Mouse (Mus musculus): ENCODE measurements at regions not wholly inside any gene's neighbourhood (a gene's known extent, or its start where the extent isn't known, plus 50 kb on each side); places are given as distances from the start of the nearest gene placed in this dataset.

DNA sequence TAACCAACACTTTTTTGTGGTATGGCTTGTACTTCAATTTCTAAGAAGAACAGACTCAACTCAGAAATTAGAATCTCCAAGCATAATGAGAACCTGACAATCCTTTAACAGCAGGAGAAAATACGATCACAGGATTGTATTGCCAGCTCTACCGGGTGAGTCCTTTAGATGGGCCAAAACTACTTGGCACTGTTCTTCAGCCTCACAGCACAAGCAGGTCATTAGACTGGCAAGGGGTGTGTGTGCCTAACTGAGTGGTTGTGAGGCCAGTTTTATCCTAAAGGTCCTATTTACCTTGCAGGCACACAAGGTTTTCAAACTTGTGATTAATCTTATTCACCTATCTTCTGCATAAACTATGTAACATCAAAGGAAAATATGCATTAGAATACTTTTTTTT, 760.5 kb downstream of the Defb40 start:
- TF ChIP-seq CTCF (IDR thresholded peaks at IDR 0.05; ENCODE audit: low read depth) (no peak), EP300 (optimal IDR thresholded peaks at IDR 0.05) (no peak)

Measured in stomach, postnatal 0 days (tissue).